Mouse (Mus musculus): Measurements from ENCODE around the gene Cdkl3.

- no peak for TF ChIP-seq CTCF (IDR thresholded peaks at IDR 0.05; ENCODE audit: low read depth)
- TF ChIP-seq EP300 (optimal IDR thresholded peaks at IDR 0.05), result no peak
These were observed 95.2 kb downstream of the Cdkl3 start for GRCm38 (mm10) chr11:52099031-52099761.

All from stomach, postnatal 0 days (tissue).